Mouse (Mus musculus) heart, embryonic 15.5 days (tissue): ENCODE measurements around the gene Ier2. TPM values are rescaled to one million over a fixed set of nuclear protein-coding genes. Genes with fewer than 3 reads are reported as not detected.

Experiments used
- ATAC-seq: fragments of 200-750 bp; cut with Nextera tagmentation; replicated peaks from 2 replicates; pipeline ENCODE4 v1.8.0; 2017; ENCODE audit warnings: low read depth, moderate TSS enrichment; ENCODE audit not compliant: insufficient number of reproducible peaks, insufficient read depth, low FRiP score
- H3K27ac ChIP-seq: fragments of 300-500 bp; sonication (generic); 2 replicates; pipeline ENCODE4 v1.5.1; 2015; ENCODE audit warnings: mild to moderate bottlenecking, inconsistent platforms
- H3K27me3 ChIP-seq: fragments of 300-500 bp; sonication (generic); 2 replicates; pipeline ENCODE4 v1.6.1; 2015; ENCODE audit warnings: inconsistent platforms
- H3K36me3 ChIP-seq: fragments of 300-500 bp; sonication (generic); 2 replicates; pipeline ENCODE4 v1.6.1; 2015; ENCODE audit warnings: mild to moderate bottlenecking, inconsistent platforms
- H3K4me1 ChIP-seq: fragments of 300-500 bp; sonication (generic); replicated peaks from 2 replicates; pipeline ENCODE4 v1.6.1; 2015; ENCODE audit warnings: inconsistent platforms
- H3K4me2 ChIP-seq: fragments of 300-500 bp; sonication (generic); 2 replicates; pipeline ENCODE4 v1.6.1; 2015; ENCODE audit warnings: inconsistent platforms, mild to moderate bottlenecking, moderate library complexity
- H3K4me3 ChIP-seq: fragments of 300-500 bp; sonication (generic); 2 replicates; pipeline ENCODE4 v1.5.1; 2015; ENCODE audit warnings: mild to moderate bottlenecking, inconsistent platforms
- H3K9ac ChIP-seq: fragments of 300-500 bp; sonication (generic); 2 replicates; pipeline ENCODE4 v1.6.1; 2015; ENCODE audit warnings: mild to moderate bottlenecking, inconsistent platforms
- H3K9me3 ChIP-seq: fragments of 300-500 bp; sonication (generic); replicated peaks from 2 replicates; pipeline ENCODE4 v1.6.1; 2016; ENCODE audit warnings: inconsistent platforms
- WGBS: fragments of 180-500 bp; shearing (Covaris S2); methylation state at CpG from one replicate; pipeline ENCODE4 v1.1.7; 2015; ENCODE audit warnings: mixed read lengths; 5-methylcytosine and 5-hydroxymethylcytosine counted together
- polyA plus RNA-seq: library from polyadenylated mRNA; unstranded; fragments of >200 nt; fragmentation: Nextera tagmentation; extraction: Ambion mirVana; gene quantifications from 2 replicates; pipeline ENCODE4 v1.2.1, GENCODE M21; 2015

The Ier2 gene
- polyA plus RNA-seq, 1 experiment from 2014 or later, result 34.9 TPM

DNA sequence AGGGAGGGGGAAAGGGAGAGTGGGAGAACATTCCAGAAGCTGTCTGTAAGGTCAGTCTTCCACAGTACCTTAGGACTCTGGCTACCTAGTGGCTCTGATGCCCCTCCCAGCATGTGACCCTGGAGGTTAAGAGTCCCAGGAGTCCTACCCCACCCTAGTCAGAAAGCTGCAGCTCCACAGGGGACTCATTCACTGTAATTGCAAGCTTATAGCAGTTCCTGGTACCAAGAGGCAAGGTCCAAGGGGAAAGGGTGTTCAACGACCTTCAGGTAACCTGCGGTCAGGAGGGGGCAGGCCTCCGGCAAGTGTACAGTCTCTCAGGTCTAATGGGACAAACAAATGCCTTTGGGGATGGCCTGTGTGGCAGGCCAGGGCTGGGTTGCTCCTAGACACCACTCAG lies 12.4 kb downstream of the Ier2 start:
- H3K4me3 ChIP-seq, result no peak overlapping the region
- no peak overlapping the region for H3K4me2 ChIP-seq
- H3K9ac ChIP-seq, result no peak overlapping the region
- 48% methylated on average over 3 of the region's 3 CpGs for WGBS
- ATAC-seq, result no peak
- H3K27me3 ChIP-seq, result no peaks in the 10 kb centered on the region
- H3K9me3 ChIP-seq, result no peaks in the 10 kb centered on the region
- H3K4me1 ChIP-seq, result peaks cover 9% of the 10 kb centered on the region
- H3K36me3 ChIP-seq, result no peaks in the 10 kb centered on the region
- no peak overlapping the region for H3K27ac ChIP-seq

DNA sequence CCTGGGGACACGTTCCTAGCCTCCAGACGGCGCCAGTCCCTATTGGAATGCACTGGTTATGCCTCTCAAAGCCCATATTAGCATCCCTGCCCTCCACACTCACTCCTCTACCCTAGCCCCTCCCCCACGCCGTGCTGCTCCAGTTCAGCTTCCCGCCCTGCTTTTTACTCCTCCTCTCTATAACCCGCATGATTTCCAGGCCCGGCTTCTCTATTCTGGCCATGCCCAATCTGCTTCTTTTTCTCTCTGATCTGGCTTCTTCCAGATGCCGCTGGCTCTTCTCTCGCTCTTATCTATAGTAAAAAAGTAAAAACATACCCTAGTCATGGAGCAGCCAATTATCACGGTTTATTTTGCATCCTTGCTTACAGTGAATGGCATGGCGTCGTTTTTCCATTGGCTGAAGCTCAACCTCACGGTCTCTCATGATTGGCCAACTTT lies 15.2 kb downstream of the Ier2 start:
- Histone ChIP-seq H3K4me3 (peak overlapping the region; percentile 34), H3K4me1 (peaks cover 8% of the 10 kb centered on the region), H3K27me3 (no peaks in the 10 kb centered on the region), H3K4me2 (peak overlapping the region; percentile 63), H3K27ac (peak overlapping the region; percentile 25; the same call in 1 of the 2 replicates), H3K36me3 (no peaks in the 10 kb centered on the region), H3K9me3 (no peaks in the 10 kb centered on the region), H3K9ac (no peak overlapping the region; the same call in 1 of the 2 replicates)
- ATAC-seq, result 0 out of 2 replicates have a peak, but pooled peaks have one; percentile 54
- 2% methylated on average over 14 of the region's 14 CpGs for WGBS

DNA sequence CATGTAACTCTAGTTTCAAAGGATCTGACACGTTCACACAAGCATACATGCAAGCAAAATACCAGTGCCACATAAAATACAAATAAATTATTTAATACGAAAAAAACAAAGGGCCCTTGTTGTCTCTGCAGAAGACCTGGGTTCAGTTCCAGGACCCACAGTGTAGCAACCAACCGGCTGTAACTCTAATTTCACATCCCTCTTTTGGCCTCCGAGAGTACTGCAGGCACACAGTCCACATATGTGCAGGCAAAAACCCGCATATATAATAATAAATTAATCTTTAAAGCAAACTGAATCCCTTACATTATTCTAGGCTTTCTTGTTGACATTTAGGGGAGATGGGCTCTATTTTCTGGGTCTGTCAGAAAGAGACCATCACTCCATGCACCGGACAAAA lies 15.9 kb downstream of the Ier2 start:
- H3K4me1 ChIP-seq, result peaks cover 8% of the 10 kb centered on the region
- no peaks in the 10 kb centered on the region for H3K36me3 ChIP-seq
- H3K4me2 ChIP-seq, result peak overlapping the region; percentile 63; the same call in 1 of the 2 replicates
- peak overlapping the region; percentile 25; the same call in 1 of the 2 replicates for H3K27ac ChIP-seq
- ATAC-seq, result no peak
- no peaks in the 10 kb centered on the region for H3K9me3 ChIP-seq
- no peak overlapping the region for H3K4me3 ChIP-seq
- WGBS, result 55% methylated on average over 6 of the region's 6 CpGs
- no peaks in the 10 kb centered on the region for H3K27me3 ChIP-seq
- no peak overlapping the region for H3K9ac ChIP-seq

DNA sequence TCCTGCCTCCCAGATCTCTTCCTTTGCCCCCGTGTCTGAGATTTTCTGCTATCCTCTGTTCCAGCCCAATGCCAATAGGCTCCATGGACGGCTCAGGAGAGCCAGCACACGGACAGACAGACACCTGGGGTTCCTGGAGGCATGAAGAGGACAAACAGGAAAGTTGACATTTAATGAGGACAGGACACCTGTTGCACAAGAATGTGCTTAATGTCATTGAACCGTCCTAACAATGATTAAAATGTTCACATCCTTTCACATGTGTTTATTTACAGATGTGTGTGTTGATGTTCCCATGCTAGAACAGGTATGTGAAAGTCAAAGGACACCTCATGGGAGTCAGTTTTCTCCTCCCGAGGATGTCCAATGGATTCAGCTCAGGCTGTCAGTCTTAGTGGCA lies 19.6 kb downstream of the Ier2 start:
- Histone ChIP-seq H3K9me3 (no peaks in the 10 kb centered on the region), H3K4me2 (no peak overlapping the region), H3K4me1 (peaks cover 21% of the 10 kb centered on the region), H3K4me3 (no peak overlapping the region), H3K27ac (no peak overlapping the region), H3K36me3 (no peaks in the 10 kb centered on the region), H3K27me3 (no peaks in the 10 kb centered on the region), H3K9ac (no peak overlapping the region)
- 61% methylated on average over 5 of the region's 5 CpGs for WGBS
- no peak for ATAC-seq

DNA sequence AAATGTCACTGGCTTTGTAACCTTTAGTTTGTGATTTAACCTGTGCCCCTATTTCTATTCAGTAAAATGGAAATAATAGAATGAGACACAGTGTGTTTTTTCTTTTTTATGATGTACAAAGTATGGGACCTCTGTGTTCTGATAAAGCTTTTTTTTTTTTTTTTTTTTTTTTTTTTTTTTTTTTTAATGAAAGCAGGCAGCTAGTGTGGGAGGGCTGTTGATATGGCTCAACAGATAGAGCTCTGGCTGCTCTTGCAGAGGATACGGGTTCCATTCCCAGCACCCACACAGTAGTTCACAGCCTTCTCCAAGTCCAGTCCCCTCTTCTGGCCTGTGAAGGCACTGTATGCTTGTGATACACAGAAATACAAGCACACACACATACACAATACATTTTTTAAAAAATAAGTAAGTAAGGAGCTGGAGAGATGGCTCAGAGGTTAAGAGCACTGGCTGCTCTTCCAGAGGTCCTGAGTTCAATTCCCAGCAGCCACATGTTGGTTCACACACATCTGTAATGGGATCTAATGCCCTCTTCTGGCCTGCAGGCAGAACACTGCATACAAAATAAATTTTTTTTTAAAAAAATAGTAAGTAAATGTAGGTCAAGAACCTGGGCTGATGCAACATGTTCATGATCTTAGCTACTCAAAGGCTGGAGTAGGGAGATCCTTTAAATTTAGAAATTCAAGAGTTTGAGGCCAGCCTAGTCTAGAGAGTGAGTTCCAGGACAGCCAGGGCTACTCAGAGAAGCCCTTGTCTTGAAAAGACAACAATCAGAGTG lies 20.9 kb downstream of the Ier2 start:
- H3K27me3 ChIP-seq, result no peaks in the 10 kb centered on the region

DNA sequence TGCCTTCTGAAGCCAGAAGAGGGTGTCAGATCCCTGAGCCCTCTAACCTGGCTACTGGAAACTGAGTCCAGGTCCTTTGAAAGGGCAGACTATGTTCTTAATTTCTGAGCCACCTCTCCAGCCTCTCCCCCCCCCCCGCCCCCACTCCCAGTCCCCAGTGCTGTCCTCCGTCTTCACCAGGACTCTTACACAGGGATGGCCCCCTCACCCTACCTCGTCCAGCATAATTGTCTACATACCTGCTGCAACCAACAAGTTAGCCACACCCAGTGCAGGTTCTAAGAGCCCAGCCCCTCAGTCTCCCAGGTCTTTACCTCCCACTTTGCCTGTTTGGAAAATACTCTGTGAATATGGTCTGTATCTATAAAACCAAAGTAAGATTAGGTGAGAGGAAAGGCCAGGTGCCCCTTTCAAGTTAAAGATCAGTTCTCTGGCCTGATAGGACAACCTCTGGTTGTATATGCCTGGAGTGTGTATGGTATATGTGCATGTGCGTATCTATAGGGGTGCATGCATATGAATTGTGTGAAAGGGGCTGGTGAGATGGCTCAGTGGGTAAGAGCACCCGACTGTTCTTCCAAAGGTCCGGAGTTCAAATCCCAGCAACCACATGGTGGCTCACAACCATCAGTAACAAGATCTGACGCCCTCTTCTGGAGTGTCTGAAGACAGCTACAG lies 21.9 kb downstream of the Ier2 start:
- Histone ChIP-seq H3K4me2 (no peak overlapping the region), H3K36me3 (no peaks in the 10 kb centered on the region), H3K9me3 (no peaks in the 10 kb centered on the region), H3K4me1 (peaks cover 19% of the 10 kb centered on the region), H3K9ac (no peak overlapping the region), H3K4me3 (no peak overlapping the region), H3K27ac (no peak overlapping the region), H3K27me3 (no peaks in the 10 kb centered on the region)
- 73% methylated on average over 7 of the region's 7 CpGs for WGBS
- no peak for ATAC-seq

More for the DNA sequence above, 20.9 kb downstream of the Ier2 start:
- Histone ChIP-seq H3K36me3 (no peaks in the 10 kb centered on the region), H3K4me2 (no peak overlapping the region), H3K9ac (no peak overlapping the region), H3K4me3 (no peak overlapping the region), H3K4me1 (peaks cover 14% of the 10 kb centered on the region), H3K9me3 (no peaks in the 10 kb centered on the region), H3K27ac (no peak overlapping the region)
- ATAC-seq, result no peak
- WGBS, result 71% methylated on average over 1 of the region's 1 CpGs

DNA sequence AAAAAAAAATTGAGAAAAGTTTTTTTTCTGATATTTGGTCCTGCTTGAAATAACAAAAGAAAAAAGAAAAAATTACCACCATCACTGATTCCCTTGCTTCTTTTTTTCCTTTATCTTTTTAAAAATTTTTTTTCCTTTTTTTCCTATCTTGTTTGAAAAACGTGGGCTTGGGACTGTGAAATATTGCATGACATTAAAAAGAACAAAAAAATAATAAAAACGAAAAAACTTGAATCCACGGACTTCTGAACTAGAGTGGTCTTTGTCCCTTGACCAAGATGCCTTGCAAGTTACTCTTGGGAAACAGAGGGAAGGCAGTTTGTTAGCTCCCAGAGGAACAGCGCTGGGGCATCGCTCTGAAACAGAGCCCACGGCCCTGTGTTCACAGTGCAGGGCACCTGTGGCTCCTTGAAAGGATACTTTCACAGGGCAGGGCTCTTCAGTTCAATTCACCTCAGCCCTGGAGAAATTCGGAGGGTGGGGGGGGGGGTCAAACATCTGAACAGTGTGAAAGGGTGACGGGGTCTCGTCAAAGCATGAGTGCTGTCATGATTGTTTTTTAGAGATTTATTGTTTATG lies 22.6 kb downstream of the Ier2 start:
- Histone ChIP-seq H3K9me3 (no peaks in the 10 kb centered on the region), H3K27me3 (no peaks in the 10 kb centered on the region), H3K36me3 (no peaks in the 10 kb centered on the region), H3K4me2 (peak overlapping the region; percentile 70), H3K4me3 (peak overlapping the region; percentile 66), H3K9ac (peak overlapping the region; percentile 59; the same call in 1 of the 2 replicates), H3K4me1 (peaks cover 26% of the 10 kb centered on the region), H3K27ac (peak overlapping the region; percentile 24; the same call in 1 of the 2 replicates)
- WGBS, result 34% methylated on average over 9 of the region's 9 CpGs
- ATAC-seq, result no peak

DNA sequence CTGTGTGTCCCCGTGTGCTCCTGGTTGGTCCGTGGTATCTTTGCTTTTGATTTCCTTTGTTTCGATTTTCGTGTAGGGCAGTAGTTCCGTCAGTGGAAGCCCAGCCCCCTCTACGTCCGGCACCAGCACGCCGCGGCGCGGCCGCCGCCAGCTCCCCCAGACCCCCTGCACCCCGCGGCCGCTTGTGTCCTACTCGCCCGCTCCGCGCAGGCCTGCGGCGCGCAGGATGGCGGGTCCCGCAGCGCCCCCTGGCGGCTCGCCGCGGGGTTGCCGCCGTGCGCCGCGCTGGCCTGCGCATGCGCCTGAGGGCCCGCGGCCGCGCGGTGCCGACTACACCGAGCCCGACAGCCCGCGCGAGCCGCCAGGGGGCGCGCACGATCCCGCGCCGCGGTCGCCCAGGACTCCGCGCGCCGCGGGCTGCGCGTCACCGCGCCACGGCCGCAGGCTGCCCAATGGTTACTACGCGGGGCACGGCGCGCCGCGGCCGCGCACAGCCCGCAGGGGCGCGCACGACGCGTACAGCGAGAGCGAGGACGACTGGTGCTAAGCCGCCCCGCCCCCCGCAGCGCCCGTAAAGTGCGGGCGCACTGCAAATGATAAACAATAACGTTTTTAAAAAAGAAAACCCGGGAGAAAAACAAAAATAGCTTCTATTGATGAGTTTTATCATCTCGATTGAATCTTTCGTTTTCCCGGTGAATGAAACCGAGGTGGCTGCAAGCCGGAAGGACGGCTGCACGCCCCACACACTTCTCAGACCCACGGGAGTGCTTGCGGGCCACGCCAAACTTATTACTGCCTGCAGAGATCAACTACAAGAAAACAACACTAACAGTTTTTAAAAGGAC lies 23.3 kb downstream of the Ier2 start:
- Histone ChIP-seq H3K27me3 (no peaks in the 10 kb centered on the region), H3K27ac (peak overlapping the region; percentile 90), H3K9me3 (no peaks in the 10 kb centered on the region), H3K4me2 (peak overlapping the region; percentile 94), H3K4me1 (peaks cover 30% of the 10 kb centered on the region), H3K9ac (peak overlapping the region; percentile 74), H3K36me3 (no peaks in the 10 kb centered on the region), H3K4me3 (peak overlapping the region; percentile 66)
- ATAC-seq, result peak; percentile 94
- under 1% methylated on average over 93 of the region's 106 CpGs for WGBS

DNA sequence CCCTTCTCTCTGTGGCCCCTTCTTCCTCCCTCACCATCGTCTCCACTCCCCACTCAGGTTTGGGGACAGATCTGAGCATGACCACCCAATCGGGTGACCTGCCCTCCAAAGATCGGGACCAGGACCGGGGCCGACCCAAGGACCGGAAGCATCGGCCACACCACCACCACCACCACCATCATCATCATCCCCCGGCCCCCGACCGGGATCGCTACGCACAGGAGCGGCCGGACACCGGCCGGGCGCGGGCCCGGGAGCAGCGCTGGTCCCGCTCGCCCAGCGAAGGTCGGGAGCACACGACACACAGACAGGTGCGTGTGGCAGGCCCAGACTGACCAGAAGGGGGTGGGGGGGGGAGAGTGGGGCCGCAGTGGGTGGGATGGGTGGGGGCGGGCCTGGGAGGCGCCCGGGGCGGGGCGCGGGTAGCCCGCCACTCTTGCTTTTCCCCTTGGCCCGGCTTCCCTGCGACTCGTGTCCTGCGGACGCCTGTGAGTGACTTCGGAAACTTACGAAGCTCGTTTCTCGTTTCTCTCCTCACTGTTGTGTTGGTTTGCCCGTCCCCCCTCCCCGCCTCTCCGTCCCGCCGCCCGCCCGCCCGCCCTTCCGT lies 24.0 kb downstream of the Ier2 start:
- Histone ChIP-seq H3K4me3 (peak overlapping the region; percentile 66), H3K4me1 (peaks cover 30% of the 10 kb centered on the region), H3K9me3 (no peaks in the 10 kb centered on the region), H3K9ac (peak overlapping the region; percentile 74), H3K27me3 (no peaks in the 10 kb centered on the region), H3K4me2 (peak overlapping the region; percentile 94), H3K36me3 (no peaks in the 10 kb centered on the region), H3K27ac (peak overlapping the region; percentile 90)
- peak; percentile 29 for ATAC-seq
- 1% methylated on average over 45 of the region's 52 CpGs for WGBS

DNA sequence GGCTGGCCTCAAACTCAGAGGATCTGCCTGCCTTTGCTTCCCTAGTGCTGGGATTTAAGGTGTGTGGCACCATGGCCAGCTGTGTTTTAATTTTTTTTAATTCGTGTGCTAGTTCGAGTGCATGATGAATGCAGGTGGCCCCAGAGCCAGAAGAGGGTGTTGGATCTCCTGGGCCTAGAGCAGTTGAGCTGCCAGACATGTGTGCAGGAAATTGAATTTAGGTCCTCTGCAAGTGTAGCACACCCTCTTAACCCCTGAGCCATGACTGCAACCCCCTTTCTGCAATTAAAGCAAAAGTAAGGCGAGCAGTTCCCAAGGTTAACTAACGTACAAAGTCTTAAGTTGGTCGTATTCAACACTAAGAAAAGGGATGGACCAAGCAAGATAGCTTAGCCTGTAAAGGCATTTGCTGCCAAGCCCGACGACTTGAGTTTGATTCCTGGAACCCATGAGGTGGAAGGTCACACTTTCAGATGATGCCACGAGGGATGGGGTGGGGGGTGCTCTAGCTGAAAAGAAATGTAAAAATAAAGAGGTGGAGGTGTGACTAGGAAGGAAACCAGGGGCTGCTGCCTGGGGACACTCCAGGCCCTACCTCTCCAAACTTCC lies 24.6 kb downstream of the Ier2 start:
- 52% methylated on average over 8 of the region's 8 CpGs for WGBS
- Histone ChIP-seq H3K9ac (peak overlapping the region; percentile 74), H3K9me3 (no peaks in the 10 kb centered on the region), H3K36me3 (no peaks in the 10 kb centered on the region; the same call in 1 of the 2 replicates), H3K27me3 (no peaks in the 10 kb centered on the region), H3K4me2 (peak overlapping the region; percentile 94), H3K27ac (no peak overlapping the region), H3K4me1 (peaks cover 30% of the 10 kb centered on the region), H3K4me3 (peak overlapping the region; percentile 66)
- no peak for ATAC-seq
